Mouse (Mus musculus) ES-E14 (cell line): ENCODE measurements around the gene Dmpk.

Experiments used
- CHD2 ChIP-seq: IDR thresholded peaks from 2 replicates; pipeline ENCODE4 v1.6.1; 2014; ENCODE audit warnings: mild to moderate bottlenecking, low read depth, low read length, inconsistent platforms
- ZC3H11A ChIP-seq: IDR thresholded peaks from 2 replicates; pipeline ENCODE4 v1.6.1; 2012; ENCODE audit warnings: low read depth, mild to moderate bottlenecking, inconsistent platforms, low read length, borderline replicate concordance
- ZNF384 ChIP-seq: IDR thresholded peaks from 2 replicates; pipeline ENCODE4 v1.6.1; 2012; ENCODE audit warnings: low read depth, low read length, inconsistent platforms

DNA sequence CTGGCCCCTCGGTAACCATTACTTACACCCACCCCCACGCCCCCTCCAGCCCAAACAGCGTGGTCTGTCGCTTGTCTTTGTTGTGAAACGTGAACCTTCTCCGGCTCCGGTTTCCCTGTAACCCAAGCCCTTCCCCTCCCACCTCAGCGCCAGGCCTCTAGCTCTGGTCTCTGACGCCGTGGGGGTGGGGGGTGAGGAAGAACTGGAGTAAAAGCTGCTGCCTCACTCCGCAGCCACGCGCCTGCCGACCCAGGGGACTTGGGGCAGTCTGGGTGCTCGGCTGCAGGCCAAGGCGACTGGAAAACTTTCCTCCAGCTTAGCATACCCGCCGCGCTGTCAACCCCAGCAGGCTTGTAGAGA lies 12.1 kb downstream of the Dmpk start:
- TF ChIP-seq ZNF384 (no peak), ZC3H11A (no peak), CHD2 (no peak)
